Mouse (Mus musculus): Measurements from ENCODE around the gene Kantr.

The Kantr gene

GRCm38 (mm10) chrX:152279384-152279783 is 47.9 kb downstream of the Kantr start:
- DNase-seq (ENCODE audit: low spot score) = no peak

- no peak for DNase-seq (ENCODE audit: low spot score)
Observed at GRCm38 (mm10) chrX:152271189-152271588, 56.1 kb downstream of the Kantr start.

Data from testis, postnatal 14 days (tissue).